ENCODE assay signal across 26 mouse cellular contexts in the genomic region with DNA sequence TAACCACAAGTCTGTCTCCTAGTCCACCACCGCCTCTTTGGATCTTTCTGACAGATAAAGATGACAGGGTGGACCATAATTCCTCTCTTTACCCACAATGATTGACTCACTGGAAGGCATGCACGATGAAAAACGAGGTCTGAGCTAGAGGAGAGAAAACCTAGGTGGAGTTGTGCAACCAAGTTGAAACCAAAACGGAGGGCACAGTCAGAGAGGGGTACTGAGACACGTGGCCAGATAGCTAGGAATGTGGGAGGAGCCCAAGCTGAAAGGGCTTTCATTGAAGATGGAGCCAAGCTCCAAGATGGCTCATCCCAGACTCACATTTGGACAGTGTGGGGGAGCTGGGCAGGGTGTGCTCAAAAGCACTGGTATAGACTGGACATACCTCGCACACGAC.
DNase-seq lines count a peak whose midpoint lies in the region; ATAC-seq and TF ChIP-seq lines count a peak whose summit lies in the region.
"Had no signal": no experiment of that assay in that cellular context is flagged by ENCODE, and none has a peak within 500 bp of the region (broad histone marks: within the 10 kb centered on the region; RNA-seq: fewer than 3 reads in every experiment).

No protein-coding gene starts in this region.

- peaks cover 41% of the 10 kb centered on the region for H3K27me3 ChIP-seq in forebrain, embryonic 12.5 days
- no peaks in the 10 kb centered on the region for H3K27me3 ChIP-seq in forebrain, postnatal 0 days (ENCODE audit: insufficient read depth, low read length)
- no peaks in the 10 kb centered on the region for H3K27me3 ChIP-seq in midbrain, embryonic 11.5 days (ENCODE audit: control insufficient read depth, insufficient read depth, low read length)
- H3K27me3 ChIP-seq in midbrain, embryonic 14.5 days (ENCODE audit: control insufficient read depth, insufficient read depth, low read length): no peaks in the 10 kb centered on the region
- H3K27me3 ChIP-seq in embryonic facial prominence, embryonic 14.5 days (replicated peaks; ENCODE audit: control insufficient read depth, insufficient read depth, low read length): no peaks in the 10 kb centered on the region
- no peaks in the 10 kb centered on the region for H3K27me3 ChIP-seq in stomach, postnatal 0 days (ENCODE audit: control insufficient read depth, insufficient read depth, low read length)
- H3K27me3 ChIP-seq: CH12.LX; limb, embryonic 13.5 days; liver, embryonic 12.5 days; midbrain, embryonic 13.5 days had no signal

- H3K4me1 ChIP-seq in forebrain, embryonic 12.5 days: peaks cover 25% of the 10 kb centered on the region
- peaks cover 9% of the 10 kb centered on the region for H3K4me1 ChIP-seq in forebrain, postnatal 0 days (ENCODE audit: insufficient read depth)
- H3K4me1 ChIP-seq in midbrain, embryonic 11.5 days (ENCODE audit: control insufficient read depth, insufficient read depth, low read length): peaks cover 20% of the 10 kb centered on the region; the same call in 1 of the 2 replicates
- H3K4me1 ChIP-seq in midbrain, embryonic 14.5 days (ENCODE audit: control insufficient read depth, insufficient read depth, low read length): peaks cover 11% of the 10 kb centered on the region
- peaks cover 32% of the 10 kb centered on the region for H3K4me1 ChIP-seq in embryonic facial prominence, embryonic 14.5 days (ENCODE audit: control insufficient read depth, insufficient read depth, low read length)
- no peaks in the 10 kb centered on the region for H3K4me1 ChIP-seq in stomach, postnatal 0 days (replicated peaks; ENCODE audit: control insufficient read depth, insufficient read depth)
- H3K4me1 ChIP-seq: liver, embryonic 12.5 days had no signal

- WGBS in forebrain, embryonic 12.5 days: 85% methylated on average over 7 of the region's 7 CpGs
- WGBS in forebrain, postnatal 0 days: 87% methylated on average over 7 of the region's 7 CpGs
- 82% methylated on average over 7 of the region's 7 CpGs for WGBS in midbrain, embryonic 11.5 days
- WGBS in midbrain, embryonic 14.5 days: 84% methylated on average over 7 of the region's 7 CpGs
- WGBS in embryonic facial prominence, embryonic 14.5 days: 76% methylated on average over 7 of the region's 7 CpGs
- 69% methylated on average over 7 of the region's 7 CpGs for WGBS in stomach, postnatal 0 days

- no peak overlapping the region for H3K4me2 ChIP-seq in forebrain, embryonic 12.5 days
- no peak overlapping the region for H3K4me2 ChIP-seq in forebrain, postnatal 0 days (ENCODE audit: low read depth)
- H3K4me2 ChIP-seq in midbrain, embryonic 11.5 days: no peak overlapping the region
- no peak overlapping the region for H3K4me2 ChIP-seq in midbrain, embryonic 14.5 days (ENCODE audit: low read length)
- H3K4me2 ChIP-seq in embryonic facial prominence, embryonic 14.5 days (ENCODE audit: low read depth, low read length): no peak overlapping the region
- no peak overlapping the region for H3K4me2 ChIP-seq in stomach, postnatal 0 days (replicated peaks; ENCODE audit: low read depth)
- H3K4me2 ChIP-seq: limb, embryonic 13.5 days; liver, embryonic 12.5 days; midbrain, embryonic 13.5 days had no signal

- H3K4me3 ChIP-seq in forebrain, embryonic 12.5 days (replicated peaks): no peak overlapping the region
- no peak overlapping the region for H3K4me3 ChIP-seq in forebrain, postnatal 0 days (ENCODE audit: low read depth, low read length)
- no peak overlapping the region for H3K4me3 ChIP-seq in midbrain, embryonic 11.5 days (ENCODE audit: low read depth, low read length)
- no peak overlapping the region for H3K4me3 ChIP-seq in midbrain, embryonic 14.5 days (replicated peaks; ENCODE audit: low read depth, low read length)
- no peak overlapping the region for H3K4me3 ChIP-seq in embryonic facial prominence, embryonic 14.5 days (ENCODE audit: low read depth, low read length)
- no peak overlapping the region for H3K4me3 ChIP-seq in stomach, postnatal 0 days (ENCODE audit: low read depth, low read length)
- H3K4me3 ChIP-seq: limb, embryonic 13.5 days; liver, embryonic 12.5 days; midbrain, embryonic 13.5 days had no signal

- TF ChIP-seq EP300 in stomach, postnatal 0 days (optimal IDR thresholded peaks at IDR 0.05): no peak

- H3K9ac ChIP-seq in forebrain, embryonic 12.5 days: no peak overlapping the region
- H3K9ac ChIP-seq in forebrain, postnatal 0 days: no peak overlapping the region
- no peak overlapping the region for H3K9ac ChIP-seq in midbrain, embryonic 11.5 days (ENCODE audit: low read length)
- H3K9ac ChIP-seq in midbrain, embryonic 14.5 days (replicated peaks; ENCODE audit: low read length): no peak overlapping the region
- H3K9ac ChIP-seq in embryonic facial prominence, embryonic 14.5 days (ENCODE audit: low read depth, low read length): no peak overlapping the region
- no peak overlapping the region for H3K9ac ChIP-seq in stomach, postnatal 0 days (ENCODE audit: low read length)
- H3K9ac ChIP-seq: limb, embryonic 13.5 days; liver, embryonic 12.5 days; liver, postnatal 0 days; midbrain, embryonic 13.5 days had no signal

- H3K9me3 ChIP-seq in forebrain, embryonic 12.5 days: no peaks in the 10 kb centered on the region
- H3K9me3 ChIP-seq in forebrain, postnatal 0 days (ENCODE audit: low read length): no peaks in the 10 kb centered on the region
- no peaks in the 10 kb centered on the region for H3K9me3 ChIP-seq in midbrain, embryonic 11.5 days (ENCODE audit: control insufficient read depth, low read length)
- H3K9me3 ChIP-seq in midbrain, embryonic 14.5 days (ENCODE audit: control insufficient read depth, low read length): no peaks in the 10 kb centered on the region
- no peaks in the 10 kb centered on the region for H3K9me3 ChIP-seq in embryonic facial prominence, embryonic 14.5 days (ENCODE audit: control insufficient read depth, low read length)
- no peaks in the 10 kb centered on the region for H3K9me3 ChIP-seq in stomach, postnatal 0 days (ENCODE audit: control insufficient read depth, low read length)
- H3K9me3 ChIP-seq: limb, embryonic 13.5 days; liver, embryonic 12.5 days; midbrain, embryonic 13.5 days had no signal

- DNase-seq in forebrain, postnatal 0 days: no peak
- no peak for DNase-seq in midbrain, embryonic 11.5 days (ENCODE audit: low spot score, missing footprints)
- no peak for DNase-seq in midbrain, embryonic 14.5 days
- DNase-seq in embryonic facial prominence, embryonic 14.5 days (ENCODE audit: low spot score): no peak
- no peak for DNase-seq in stomach, postnatal 0 days (ENCODE audit: low spot score)
- DNase-seq in left cerebral cortex, postnatal 25 days (ENCODE audit: low spot score in 2 of 2): no peak
- no peak for DNase-seq in cerebellum, postnatal 10 days
- DNase-seq: adrenal gland, adult 8-10 months; B cell, adult 2 months; cerebellum, adult 8-10 months; cerebellum, postnatal 36 days; gastrocnemius, postnatal 10 days; kidney, adult 2 months; kidney, postnatal 4 days; liver, postnatal 0 days; lung, postnatal 36 days; spleen, adult 18-20 months; thymus, adult 2 months; thymus, postnatal 36 days had no signal

- intact Hi-C loops in left cerebral cortex, postnatal 25 days (cut with DNase I): no loop called here

- no peak for TF ChIP-seq CTCF in forebrain, postnatal 0 days (IDR thresholded peaks at IDR 0.05; ENCODE audit: low read depth)
- no peak for TF ChIP-seq CTCF in stomach, postnatal 0 days (IDR thresholded peaks at IDR 0.05; ENCODE audit: low read depth)

- ATAC-seq in forebrain, embryonic 12.5 days (ENCODE audit: low FRiP score): no peak
- ATAC-seq in forebrain, postnatal 0 days: no peak
- ATAC-seq in midbrain, embryonic 11.5 days (ENCODE audit: low FRiP score): no peak
- ATAC-seq in midbrain, embryonic 14.5 days (ENCODE audit: low FRiP score, low TSS enrichment): no peak
- no peak for ATAC-seq in embryonic facial prominence, embryonic 14.5 days (ENCODE audit: low read depth)
- ATAC-seq in stomach, postnatal 0 days (ENCODE audit: low FRiP score, low TSS enrichment): peak; percentile 26; the same call in 1 of the 2 replicates
- ATAC-seq: hindbrain, embryonic 16.5 days; liver, embryonic 12.5 days; liver, postnatal 0 days; midbrain, embryonic 13.5 days had no signal

- 0 out of 2 replicates have a peak overlapping the region, but pooled peaks have one; percentile 27 for H3K27ac ChIP-seq in forebrain, embryonic 12.5 days
- H3K27ac ChIP-seq in forebrain, postnatal 0 days (ENCODE audit: low read depth, low read length): no peak overlapping the region
- peak overlapping the region; percentile 37 for H3K27ac ChIP-seq in midbrain, embryonic 11.5 days (ENCODE audit: low read depth, low read length)
- no peak overlapping the region for H3K27ac ChIP-seq in midbrain, embryonic 14.5 days (replicated peaks; ENCODE audit: low read depth, low read length)
- H3K27ac ChIP-seq in embryonic facial prominence, embryonic 14.5 days (replicated peaks; ENCODE audit: low read depth, low read length): peak overlapping the region; percentile 79; the same call in 1 of the 2 replicates
- no peak overlapping the region for H3K27ac ChIP-seq in stomach, postnatal 0 days (replicated peaks)
- H3K27ac ChIP-seq: kidney, postnatal 0 days; limb, embryonic 13.5 days; liver, embryonic 12.5 days; midbrain, embryonic 13.5 days had no signal

- H3K36me3 ChIP-seq in forebrain, embryonic 12.5 days (replicated peaks): no peaks in the 10 kb centered on the region
- no peaks in the 10 kb centered on the region for H3K36me3 ChIP-seq in forebrain, postnatal 0 days (ENCODE audit: insufficient read depth)
- H3K36me3 ChIP-seq in midbrain, embryonic 11.5 days (ENCODE audit: control insufficient read depth, insufficient read depth, low read length): no peaks in the 10 kb centered on the region
- no peaks in the 10 kb centered on the region for H3K36me3 ChIP-seq in midbrain, embryonic 14.5 days (ENCODE audit: control insufficient read depth, insufficient read depth, low read length)
- H3K36me3 ChIP-seq in embryonic facial prominence, embryonic 14.5 days (ENCODE audit: control insufficient read depth, insufficient read depth, low read length): no peaks in the 10 kb centered on the region
- no peaks in the 10 kb centered on the region for H3K36me3 ChIP-seq in stomach, postnatal 0 days (ENCODE audit: control insufficient read depth, insufficient read depth, low read length)
- H3K36me3 ChIP-seq: limb, embryonic 13.5 days; liver, embryonic 12.5 days; midbrain, embryonic 13.5 days had no signal

Comparison
In these comparisons a context has a peak if more than half of its experiments do, and no peak if none do; other contexts are left out.
1. H3K27ac ChIP-seq: peak in forebrain, embryonic 12.5 days (single experiment), midbrain, embryonic 11.5 days (single experiment) and embryonic facial prominence, embryonic 14.5 days (single experiment); none in forebrain, postnatal 0 days (single experiment), midbrain, embryonic 14.5 days (single experiment) and stomach, postnatal 0 days (single experiment).